Mouse (Mus musculus): Measurements from ENCODE around the gene Psg18.
"Not testable (repeated sequence)": the region's sequence is repeated elsewhere in the genome, so short reads cannot be mapped to it uniquely, and the experiment has no call there.

GRCm38 (mm10) chr7:18335411-18335810 lies 19.4 kb downstream of the Psg18 start:
- not testable (repeated sequence) for TF ChIP-seq CTCF (IDR thresholded peaks at IDR 0.05; ENCODE audit: low read depth, low read length); POLR2A (IDR thresholded peaks at IDR 0.05; ENCODE audit: extremely low read depth, insufficient read depth, low read length)
